Mouse (Mus musculus): ENCODE results near the gene Acoxl.

Acoxl gene

DNA sequence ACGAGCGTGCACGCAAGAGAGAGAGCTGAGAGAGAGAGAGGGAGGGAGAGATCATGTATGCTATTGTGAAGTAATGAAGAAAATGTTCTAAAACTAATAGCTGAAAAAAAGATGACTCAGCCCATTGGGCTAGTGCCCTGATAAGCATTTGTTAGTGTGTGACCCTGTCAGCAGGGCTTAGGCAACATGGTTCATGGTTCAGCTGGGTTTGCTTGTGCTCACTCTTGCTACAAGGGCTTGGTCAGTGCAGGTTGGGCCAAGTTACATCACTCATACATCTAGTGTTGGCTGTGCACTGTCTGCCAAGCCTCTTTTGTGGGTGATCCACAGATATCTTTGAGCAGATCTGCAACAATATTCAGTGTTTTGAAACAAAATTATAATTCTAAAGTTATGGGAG, 194.8 kb downstream of the Acoxl start:
- no peak for DNase-seq (ENCODE audit: low spot score)

DNA sequence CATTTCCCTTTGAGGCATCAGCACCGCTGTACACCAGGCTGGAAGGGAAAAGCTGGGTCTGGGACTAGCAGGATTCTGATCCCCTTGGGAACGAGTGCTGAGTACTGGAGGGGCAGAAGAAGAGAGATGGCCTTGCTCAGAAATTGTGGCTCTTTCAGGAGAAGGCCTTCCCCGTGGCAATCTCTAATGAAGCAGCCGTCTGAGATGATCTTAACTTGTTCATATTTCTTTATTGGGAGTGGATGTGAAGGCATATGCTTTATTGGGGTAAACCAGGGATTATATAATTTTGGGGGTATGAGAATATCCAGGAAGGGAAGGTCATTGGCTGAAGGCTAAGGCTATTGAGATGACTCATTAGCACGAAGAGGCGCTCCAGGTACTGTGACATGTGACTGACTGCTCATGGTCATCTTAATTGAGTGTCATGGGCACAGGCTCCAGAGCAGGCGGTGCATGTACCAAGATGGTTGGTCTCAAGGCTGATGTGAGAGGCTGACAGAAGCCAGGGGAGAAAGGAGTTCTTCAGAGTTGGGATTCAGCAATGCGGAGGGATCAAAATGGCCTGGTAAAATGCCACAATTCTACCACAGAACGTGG, 195.5 kb downstream of the Acoxl start:
- no peak for DNase-seq (ENCODE audit: low spot score)

DNA sequence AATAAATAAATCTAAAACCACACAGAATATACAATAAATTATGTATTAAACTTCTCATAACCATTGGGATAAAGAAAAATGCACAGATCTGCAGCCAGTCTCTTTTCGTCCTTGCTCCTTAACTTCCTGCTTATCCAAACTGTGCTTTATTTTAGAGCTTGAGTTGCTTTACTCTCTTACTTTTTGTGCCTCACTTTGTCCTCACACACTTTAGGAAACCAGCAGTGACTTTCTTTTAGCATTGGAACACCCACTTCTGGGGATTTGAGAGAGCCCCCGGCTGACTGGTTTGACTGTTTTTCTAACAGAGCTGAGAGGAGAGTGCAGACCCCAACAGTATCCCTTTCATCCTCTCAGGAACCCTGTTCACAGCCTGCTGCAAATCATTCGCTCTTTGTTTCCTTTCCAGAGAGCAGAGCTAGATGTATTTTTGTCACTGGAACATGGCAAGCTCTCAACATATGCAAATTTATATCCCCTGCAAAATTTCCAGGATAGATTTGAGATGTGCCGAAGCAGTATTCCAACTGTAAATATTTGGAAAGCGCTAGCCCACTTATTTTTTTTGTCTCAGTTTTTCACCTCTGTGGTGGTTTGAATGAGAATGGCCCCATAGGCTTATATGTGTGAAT, 199.7 kb downstream of the Acoxl start:
- DNase-seq (ENCODE audit: low spot score), result no peak

DNA sequence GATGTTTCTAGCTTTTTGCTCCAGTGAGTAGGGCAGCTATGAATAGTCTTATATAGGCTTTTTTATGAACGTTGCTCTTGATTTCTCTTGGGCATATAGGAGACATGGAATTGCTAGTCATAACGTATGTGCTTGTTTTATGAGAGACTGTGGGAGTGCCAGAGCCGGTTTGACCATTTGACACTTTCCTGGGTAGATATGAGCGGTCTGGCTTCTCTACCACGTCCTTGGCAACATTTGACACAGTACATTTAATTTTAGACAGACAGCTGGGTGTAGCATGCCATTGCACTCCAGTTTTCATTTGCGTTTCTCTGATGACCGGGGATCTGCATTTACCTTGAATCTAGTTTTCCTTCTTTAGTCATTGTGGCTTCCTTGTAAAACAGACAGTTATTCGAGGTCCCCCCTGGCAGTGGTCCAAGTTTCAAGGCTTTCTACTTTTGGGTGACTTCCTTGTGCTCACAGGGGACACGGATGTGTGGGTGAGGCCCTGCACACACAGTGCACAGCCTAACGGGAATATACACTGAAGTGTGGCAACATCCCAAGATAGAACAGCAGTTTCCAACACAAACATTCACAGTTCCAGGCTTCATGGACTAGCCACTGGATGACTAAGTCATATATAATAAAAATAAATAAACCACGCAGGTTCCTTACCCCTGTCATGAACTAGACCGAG, 202.5 kb downstream of the Acoxl start:
- DNase-seq (ENCODE audit: low spot score), result no peak

DNA sequence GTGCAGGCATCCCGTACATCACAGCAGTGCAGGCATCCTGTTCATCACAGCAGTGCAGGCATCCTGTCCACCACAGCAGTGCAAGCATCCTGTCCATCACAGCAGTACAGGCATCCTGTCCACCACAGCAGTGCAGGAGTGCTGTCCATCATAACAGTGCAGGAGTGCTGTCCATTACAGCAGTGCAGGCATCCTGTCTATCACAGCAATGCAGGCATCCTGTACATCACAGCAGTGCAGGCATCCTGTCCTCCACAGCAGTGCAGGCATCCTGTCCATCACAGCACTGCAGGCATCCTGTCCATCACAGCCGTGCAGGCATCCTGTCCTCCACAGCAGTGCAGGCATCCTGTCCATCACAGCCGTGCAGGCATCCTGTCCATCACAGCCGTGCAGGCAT, 207.8 kb downstream of the Acoxl start:
- no peak for DNase-seq (ENCODE audit: low spot score)

DNA sequence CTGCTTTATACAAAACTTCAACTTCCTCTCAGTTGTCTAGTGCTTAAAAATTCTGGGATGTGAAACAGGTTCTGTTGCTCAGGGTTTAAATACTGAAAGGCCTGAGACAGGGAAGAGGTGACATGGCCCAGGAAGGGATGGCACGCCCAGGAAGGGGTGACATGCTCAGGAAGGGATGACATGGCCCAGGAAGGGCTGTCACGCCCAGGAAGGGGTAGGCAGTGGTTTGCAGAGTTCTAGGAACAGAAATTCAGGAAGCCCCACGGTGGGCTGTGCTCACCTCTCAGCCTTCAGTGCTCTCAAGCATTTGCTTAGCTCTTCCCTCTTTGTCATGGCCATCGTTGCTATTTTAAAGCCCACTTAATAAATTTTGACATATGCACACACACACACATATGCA, 216.2 kb downstream of the Acoxl start:
- DNase-seq (ENCODE audit: low spot score), result no peak

DNA sequence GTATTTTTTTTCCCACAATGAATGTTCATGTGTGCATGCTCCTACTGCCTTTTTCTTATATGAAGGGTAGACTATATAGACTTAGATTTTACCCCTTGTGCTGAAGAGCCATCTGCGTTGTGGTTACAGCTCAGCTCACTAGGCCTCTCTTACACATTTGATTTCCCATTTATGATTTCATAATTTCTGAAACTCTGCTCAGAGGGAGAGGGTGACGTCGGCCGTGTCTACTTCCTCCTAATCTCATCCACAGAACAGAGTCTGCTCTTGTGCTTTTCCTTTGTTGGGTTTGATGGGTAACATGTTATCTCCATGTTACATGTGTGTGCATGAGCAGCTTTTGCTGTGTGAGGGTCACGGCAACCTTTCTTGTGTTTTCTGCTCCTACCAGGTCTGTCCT, 219.2 kb downstream of the Acoxl start:
- no peak for DNase-seq (ENCODE audit: low spot score)

DNA sequence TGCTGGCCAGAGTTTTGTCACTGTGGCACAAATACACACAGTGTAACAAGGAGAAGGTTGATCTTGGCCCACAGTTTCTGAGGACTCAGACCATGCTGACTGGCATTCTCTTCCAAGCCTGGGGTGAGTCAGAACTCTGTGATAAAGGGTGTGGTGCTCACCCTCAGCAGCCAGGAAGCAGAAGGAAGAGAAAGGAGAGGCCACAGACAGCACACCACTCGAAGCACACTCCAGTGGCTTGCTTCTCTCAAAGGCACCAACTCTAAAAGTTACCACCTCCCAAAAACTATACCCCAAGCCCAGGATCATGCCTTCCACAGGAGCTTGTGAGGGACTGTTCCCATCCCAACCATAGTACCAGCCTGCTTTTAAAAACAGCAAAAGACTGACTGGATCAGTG, 220.0 kb downstream of the Acoxl start:
- DNase-seq (ENCODE audit: low spot score), result no peak

DNA sequence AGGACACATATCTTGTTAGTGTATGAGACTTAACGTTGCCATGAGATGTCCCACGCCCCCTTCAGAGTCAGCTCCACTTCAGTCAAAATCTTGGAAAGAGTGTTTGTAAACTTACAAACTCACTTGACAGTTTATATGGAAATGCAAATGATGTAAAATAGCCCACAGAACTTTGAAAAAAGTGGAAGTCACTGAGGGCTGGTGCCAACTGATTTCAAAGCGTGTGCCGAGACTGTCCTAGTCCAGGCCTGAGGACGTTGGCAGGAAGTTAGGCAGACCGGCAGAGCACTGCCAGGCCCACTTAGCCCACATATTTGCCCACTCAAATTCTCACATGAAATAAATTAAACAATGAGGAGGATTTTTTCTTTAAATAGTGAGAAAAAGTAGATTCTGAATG, 221.5 kb downstream of the Acoxl start:
- no peak for DNase-seq (ENCODE audit: low spot score)

DNA sequence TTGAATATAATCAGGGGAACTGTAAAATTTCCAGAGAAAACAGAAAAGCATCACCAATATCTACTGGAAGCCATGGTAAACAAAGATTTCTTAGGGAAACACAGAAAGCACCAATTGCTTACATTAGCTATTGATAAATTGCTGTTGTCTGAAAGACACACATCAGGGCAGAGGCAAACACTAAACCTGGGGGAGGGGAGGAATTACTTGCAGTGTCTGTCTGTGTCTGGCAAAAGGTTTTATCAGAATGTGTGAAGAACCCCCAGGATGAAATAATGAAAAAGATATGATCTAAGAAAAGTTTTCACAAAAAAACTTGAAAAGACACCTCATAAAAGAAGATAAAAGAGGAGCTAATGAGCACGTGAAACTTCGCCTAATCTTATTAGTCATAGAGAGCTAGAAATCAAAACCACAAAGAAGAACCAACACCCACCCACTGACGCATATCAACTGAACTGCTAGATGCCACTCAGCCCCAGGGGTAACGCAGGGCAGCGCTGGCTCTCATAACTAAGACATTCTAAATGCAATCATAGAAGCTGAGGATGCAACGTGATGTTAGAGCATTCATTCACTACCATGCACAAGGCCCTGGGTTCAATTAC, 222.1 kb downstream of the Acoxl start:
- DNase-seq (ENCODE audit: low spot score), result no peak

DNA sequence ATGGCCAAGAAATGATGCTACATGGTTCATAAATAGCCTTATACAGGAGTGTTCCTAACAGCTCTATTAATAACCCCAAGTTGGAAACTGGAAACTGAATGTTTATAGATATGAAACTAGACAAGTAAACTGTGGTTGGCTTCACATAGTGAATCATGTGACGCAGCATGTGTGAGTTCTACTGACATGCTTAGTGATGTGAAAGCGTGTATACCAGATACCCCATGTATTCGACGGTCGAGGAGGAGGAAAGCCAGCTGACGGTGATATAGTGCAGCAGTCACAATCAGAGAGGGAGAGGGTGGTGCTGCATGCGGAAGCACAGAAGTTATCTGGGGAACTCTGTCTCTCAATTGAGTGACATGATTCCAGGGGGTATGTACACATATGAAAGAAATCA, 222.8 kb downstream of the Acoxl start:
- DNase-seq (ENCODE audit: low spot score), result no peak

DNA sequence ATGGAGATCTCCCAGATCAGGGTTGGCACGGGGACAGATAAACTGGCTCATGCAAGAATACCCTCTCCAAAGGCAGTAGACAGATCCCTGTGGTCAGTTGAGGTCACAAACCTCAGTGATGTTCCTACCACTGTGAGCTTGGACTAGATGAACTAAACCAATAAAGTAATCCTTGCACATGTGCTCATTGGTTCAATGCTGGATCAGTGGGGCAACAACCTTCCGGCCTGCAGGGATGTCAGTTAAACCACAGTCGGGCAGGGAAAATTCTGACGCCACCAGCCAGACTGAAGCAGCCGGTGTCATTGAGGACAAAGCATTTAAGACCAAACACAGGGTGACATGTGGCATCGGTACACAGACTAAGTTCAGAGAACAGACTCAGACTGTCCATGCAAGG, 224.1 kb downstream of the Acoxl start:
- no peak for DNase-seq (ENCODE audit: low spot score)

DNA sequence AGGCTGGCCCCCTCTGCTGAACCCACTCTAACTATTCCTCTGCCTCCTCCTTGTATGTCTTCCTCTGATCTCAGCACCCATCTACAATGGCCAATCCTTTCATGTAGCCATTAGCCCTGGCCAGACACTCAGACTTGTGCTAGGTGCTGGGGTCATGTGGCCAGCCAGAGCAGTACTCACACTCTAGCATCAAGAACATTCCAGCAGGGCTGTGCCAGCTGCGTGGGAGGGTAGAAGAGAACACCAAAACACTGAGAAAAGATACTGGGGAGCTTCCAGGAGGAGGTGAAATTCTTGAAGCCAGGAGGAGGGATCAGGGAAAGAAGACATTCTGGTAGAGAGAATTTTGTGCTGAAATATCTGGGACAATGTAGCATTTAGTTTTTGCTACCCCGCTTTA, 226.3 kb downstream of the Acoxl start:
- DNase-seq (ENCODE audit: low spot score), result no peak

DNA sequence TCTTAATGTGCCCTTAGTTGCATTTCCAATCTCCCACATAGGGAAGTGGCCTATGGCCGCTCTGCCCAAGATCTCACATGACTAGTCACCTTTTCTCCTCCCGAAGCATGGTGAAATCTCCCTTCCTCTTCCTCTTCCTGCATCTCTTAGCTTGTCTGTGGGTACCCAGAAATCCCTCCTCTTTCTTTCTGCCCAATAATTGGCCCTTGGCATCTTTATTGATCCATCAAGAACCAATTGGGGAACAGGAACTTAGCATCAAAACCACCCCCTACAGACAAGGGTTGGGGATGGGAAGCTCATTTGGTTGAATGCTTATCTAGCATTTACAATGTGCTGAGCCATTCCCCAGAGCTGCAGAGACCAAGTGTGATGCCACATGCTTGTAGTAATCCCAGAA, 226.9 kb downstream of the Acoxl start:
- DNase-seq (ENCODE audit: low spot score), result no peak

DNA sequence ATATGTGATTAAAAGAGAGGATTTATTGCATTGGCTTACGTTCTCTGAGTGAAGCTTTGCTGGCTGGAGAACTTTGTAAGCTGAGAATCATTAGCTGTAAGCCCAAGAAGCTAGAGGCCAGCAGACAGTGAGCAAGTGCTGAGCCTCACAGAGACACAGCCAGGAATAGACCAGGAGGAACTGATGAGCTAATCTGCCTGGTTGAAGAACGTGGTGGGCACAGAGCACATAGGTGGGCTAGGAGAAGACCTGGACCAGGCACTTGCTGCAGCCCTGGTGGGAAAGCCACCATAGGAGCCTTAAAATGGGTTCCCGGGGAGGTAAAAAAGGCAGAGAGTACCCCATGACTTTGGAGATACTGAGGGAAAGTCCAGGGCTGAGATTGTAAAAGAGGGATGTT, 228.5 kb downstream of the Acoxl start:
- no peak for DNase-seq (ENCODE audit: low spot score)

DNA sequence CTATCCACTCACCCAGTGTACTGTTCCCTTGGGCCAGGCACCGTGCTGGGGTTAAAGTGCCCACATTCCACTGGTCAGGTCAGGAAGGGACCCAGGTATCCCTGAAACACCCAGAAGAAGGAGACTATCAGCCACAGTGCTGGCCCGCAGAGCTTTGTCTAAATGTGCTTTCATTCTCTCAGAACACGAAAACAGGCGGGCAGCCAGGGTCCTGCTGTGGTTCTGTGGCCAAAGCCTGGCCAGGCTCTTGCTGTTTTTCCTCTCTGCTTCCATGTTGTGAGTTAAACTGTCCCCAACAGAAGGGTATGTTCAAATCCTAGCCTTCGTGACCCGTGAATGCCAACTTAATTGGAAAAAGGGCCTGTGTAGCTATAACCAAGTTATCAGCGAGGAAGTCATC, 228.9 kb downstream of the Acoxl start:
- no peak for DNase-seq (ENCODE audit: low spot score)

DNA sequence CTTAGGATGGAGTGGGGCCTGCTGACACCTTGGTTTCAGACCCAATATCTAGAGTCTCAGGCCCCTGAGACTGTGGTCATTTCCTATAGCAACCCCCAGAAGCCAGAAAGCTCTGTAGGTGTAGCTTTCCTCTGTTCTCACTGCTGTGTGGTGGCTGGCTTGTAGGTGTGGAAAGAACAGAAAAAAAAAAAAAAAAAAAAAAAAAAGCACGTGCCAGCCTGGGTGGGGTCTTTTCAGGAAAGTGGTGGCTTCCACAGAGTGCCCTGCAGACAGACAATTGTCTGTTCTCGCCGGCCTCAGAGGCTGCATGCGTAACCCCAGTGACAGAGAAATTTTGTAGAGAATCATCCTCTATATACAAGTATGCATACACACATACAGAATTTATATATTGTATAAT, 229.5 kb downstream of the Acoxl start:
- no peak for DNase-seq (ENCODE audit: low spot score)

DNA sequence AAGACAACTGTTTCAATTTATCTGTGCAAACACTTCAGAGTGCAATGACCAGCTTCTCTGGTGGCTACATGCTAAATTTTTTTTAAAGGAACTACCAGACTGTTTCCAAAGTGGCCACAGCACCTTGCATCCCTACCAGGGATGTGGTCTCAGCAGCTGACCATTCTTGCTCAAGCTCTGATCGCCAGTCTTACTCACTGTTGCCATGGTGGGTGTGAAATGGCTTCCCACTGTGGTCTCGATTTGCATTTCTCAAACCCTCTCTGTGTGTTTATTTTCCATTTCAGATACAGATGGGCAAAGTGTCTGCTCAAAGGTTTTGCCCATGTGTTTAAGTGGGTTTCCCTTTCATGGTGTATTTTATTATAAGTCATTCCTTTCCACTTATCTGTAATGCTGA, 230.3 kb downstream of the Acoxl start:
- DNase-seq (ENCODE audit: low spot score), result no peak

DNA sequence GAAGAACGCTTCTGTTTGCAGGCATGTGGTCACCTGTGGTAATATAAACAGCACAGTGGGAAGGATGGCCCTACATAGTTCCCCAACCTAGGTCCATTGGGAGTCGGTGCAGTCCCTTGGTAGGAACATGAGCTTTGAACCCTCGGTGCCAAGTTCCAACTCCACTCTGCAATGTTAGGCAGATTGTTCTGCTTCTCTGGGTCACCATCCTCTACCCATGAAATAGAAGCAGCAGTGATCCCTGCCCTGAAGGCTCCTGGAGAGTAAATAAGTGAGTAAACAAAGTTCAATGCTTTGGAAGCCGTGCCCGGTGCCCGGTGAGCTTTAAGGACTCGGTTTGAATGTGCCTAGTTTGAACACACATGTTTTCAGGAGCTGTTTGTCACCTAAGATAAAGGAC, 233.1 kb downstream of the Acoxl start:
- no peak for DNase-seq (ENCODE audit: low spot score)

DNA sequence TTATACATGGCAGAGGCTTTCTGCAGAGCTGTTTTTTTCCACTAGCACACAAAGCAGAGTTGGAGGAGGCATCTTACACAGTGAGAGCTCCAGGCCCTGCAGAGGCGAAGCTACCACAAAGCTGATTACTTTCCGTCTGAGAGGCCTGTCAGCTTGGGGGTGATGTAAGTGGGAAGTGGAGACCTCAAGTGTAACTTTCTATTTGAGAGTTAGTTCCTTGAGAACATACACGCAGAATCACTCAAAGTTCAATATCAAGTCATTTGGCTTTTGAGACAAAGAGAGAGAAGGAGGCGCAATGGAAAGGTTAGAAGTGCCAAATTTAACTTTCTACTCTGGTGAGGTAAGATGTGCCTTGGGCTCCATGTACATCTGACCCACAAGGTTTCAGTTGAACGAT, 234.3 kb downstream of the Acoxl start:
- DNase-seq (ENCODE audit: low spot score), result no peak

DNA sequence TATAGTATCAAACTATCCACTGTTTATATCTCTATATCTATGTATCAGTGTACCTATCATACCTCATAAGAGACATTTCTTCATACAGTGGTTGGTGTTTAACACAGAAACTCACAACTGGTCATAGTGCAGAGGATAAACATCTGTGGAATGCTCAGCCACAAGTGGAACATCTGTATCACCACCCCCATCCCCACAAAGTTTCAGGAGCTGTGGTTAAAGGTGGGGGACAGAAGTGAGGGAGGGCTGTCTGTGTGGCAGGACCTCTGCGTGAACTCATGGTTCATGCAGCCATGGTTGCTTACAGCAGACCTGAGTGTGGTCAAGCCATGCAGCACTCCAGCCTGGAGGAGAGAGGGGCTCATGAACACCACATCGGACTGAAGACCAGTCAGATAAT, 234.9 kb downstream of the Acoxl start:
- no peak for DNase-seq (ENCODE audit: low spot score)

DNA sequence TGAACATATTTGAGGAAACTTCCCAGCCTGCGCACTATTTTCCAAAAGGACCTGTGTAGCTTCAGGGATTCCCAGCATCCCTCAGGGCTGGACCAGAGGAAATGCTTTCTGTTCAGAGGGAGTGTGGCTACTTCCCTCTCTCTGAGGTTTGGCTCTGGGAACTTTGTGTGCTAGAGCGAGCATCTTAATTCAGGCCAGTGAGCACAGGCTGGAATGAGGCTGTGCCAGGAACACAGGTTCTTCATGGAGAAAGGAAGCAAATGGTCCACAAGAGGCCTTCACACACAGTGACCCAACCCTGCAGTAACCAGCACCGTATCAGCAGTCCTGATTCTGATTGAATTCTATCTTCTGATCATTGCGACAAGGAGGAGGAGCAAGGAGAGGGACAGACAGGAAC, 238.3 kb downstream of the Acoxl start:
- DNase-seq (ENCODE audit: low spot score), result no peak

DNA sequence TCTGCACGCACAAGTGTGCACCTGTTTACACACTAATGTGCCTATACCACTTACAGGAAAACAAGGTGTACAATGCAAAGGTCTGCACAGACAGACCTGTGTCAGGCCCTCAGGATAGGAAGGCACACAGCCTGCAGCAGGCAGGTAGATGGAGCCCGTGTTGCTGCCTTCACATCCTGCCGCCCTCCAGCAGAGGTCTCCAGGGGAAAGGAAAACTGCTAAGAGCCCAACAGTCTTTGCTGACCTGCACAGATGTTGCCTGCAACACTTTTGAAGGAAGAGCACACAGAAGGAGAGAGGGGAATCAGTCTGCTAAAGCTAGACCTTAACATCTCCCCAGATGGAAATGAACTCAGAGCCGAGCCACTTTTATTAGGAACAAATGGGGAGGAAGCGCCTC, 240.2 kb downstream of the Acoxl start:
- peak; percentile 50 for DNase-seq (ENCODE audit: low spot score)

DNA sequence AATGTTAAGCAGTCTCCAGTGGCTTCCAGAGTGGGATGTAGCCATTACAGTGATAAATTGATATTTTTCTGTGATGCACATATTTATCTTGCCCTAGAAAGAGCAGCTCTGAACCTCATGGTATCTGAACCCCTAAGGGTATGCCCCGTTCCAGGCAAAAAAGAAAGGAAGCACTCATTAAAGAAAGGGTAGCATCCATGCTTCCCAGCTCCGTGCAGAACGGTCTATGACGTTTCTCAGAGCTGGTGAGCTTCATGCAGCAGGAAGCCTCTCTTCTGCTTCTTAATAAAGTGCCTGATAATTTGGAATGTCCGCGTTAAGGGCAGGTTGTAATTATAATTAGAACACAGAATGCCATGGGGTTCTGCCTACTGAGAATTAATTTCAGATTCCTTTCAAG, 240.6 kb downstream of the Acoxl start:
- DNase-seq (ENCODE audit: low spot score), result no peak

Measured in testis, postnatal 10 days (tissue).